Mouse (Mus musculus): ENCODE measurements at regions not wholly inside any gene's neighbourhood (a gene's known extent, or its start where the extent isn't known, plus 50 kb on each side); places are given as distances from the start of the nearest gene placed in this dataset.

- peak; percentile 10 to 17 for DNase-seq
Measured at GRCm38 (mm10) chr1:18668901-18669300, 404.0 kb upstream of the Defb41 start.

- DNase-seq, result no peak
Measured at GRCm38 (mm10) chr1:18668265-18668664, 403.3 kb upstream of the Defb41 start.

GRCm38 (mm10) chr1:18640858-18641257 is 375.9 kb upstream of the Defb41 start:
- DNase-seq, result peak in 1 of 2 experiments; percentile 19

GRCm38 (mm10) chr1:18639460-18640300 is 374.7 kb upstream of the Defb41 start:
- DNase-seq, result no peak

- no peak for DNase-seq
Measured at GRCm38 (mm10) chr1:18637334-18637733, 372.4 kb upstream of the Defb41 start.

- DNase-seq, result no peak
Measured at GRCm38 (mm10) chr1:18610231-18610630, 345.3 kb upstream of the Defb41 start.

GRCm38 (mm10) chr1:18599864-18600263 is 334.9 kb upstream of the Defb41 start:
- no peak for DNase-seq

- no peak for DNase-seq
Measured at GRCm38 (mm10) chr1:18598908-18599307, 334.0 kb upstream of the Defb41 start.

GRCm38 (mm10) chr1:18583358-18584128 is 318.6 kb upstream of the Defb41 start:
- DNase-seq, result no peak

- DNase-seq, result no peak
Measured at GRCm38 (mm10) chr1:18578625-18579024, 313.7 kb upstream of the Defb41 start.

GRCm38 (mm10) chr1:18567086-18567485 is 302.1 kb upstream of the Defb41 start:
- no peak for DNase-seq

- peak in 1 of 2 experiments; percentile 2 for DNase-seq
Measured at GRCm38 (mm10) chr1:18551211-18551610, 286.3 kb upstream of the Defb41 start.

- no peak for DNase-seq
Measured at GRCm38 (mm10) chr1:18531702-18532101, 266.8 kb upstream of the Defb41 start.

GRCm38 (mm10) chr1:18524485-18524884 is 259.5 kb upstream of the Defb41 start:
- DNase-seq, result no peak

- DNase-seq, result no peak
Measured at GRCm38 (mm10) chr1:18522902-18523301, 258.0 kb upstream of the Defb41 start.

GRCm38 (mm10) chr1:18512764-18513163 is 247.8 kb upstream of the Defb41 start:
- DNase-seq, result no peak

GRCm38 (mm10) chr1:18498556-18498955 is 233.6 kb upstream of the Defb41 start:
- no peak for DNase-seq

GRCm38 (mm10) chr1:18468496-18468895 is 203.6 kb upstream of the Defb41 start:
- DNase-seq, result peak; percentile 18 to 38

- no peak for DNase-seq
Measured at GRCm38 (mm10) chr1:18465303-18465829, 200.4 kb upstream of the Defb41 start.

GRCm38 (mm10) chr1:18463218-18463617 is 198.3 kb upstream of the Defb41 start:
- no peak for DNase-seq

GRCm38 (mm10) chr1:18416297-18416732 is 151.4 kb upstream of the Defb41 start:
- no peak for DNase-seq

GRCm38 (mm10) chr1:18415879-18416278 is 150.9 kb upstream of the Defb41 start:
- DNase-seq, result no peak

GRCm38 (mm10) chr1:18412746-18413145 is 147.8 kb upstream of the Defb41 start:
- no peak for DNase-seq

- no peak for DNase-seq
Measured at GRCm38 (mm10) chr1:18389591-18389990, 124.7 kb upstream of the Defb41 start.
